Mouse (Mus musculus) adrenal gland, adult 18-20 months (tissue): ENCODE results near the gene Bahd1. TPM values are rescaled to one million over a fixed set of nuclear protein-coding genes. Genes with fewer than 3 reads are reported as not detected.
A peak's percentile ranks its signal among the peaks of the same experiment; 100 is the strongest.

Experiments
- DNase-seq, 2 experiments: peaks; one replicate each; pipeline ENCODE4 v3.0.0; 2021 to 2022; ENCODE audit warnings: low spot score in 2 of 2
- total RNA-seq, 2 experiments: library from RNA; stranded (reverse); gene quantifications; 1 replicate in 1 of 2; 2 replicates in 1 of 2; pipeline ENCODE4 v1.2.3; 2021

The Bahd1 gene
- total RNA-seq, 2 experiments from 2014 or later = 37.4 to 39.4 TPM

GRCm38 (mm10) chr2:118926361-118926997 lies 26.3 kb downstream of the Bahd1 start, which contains the start of gene Chst14:
Chst14 (plus strand) TSS chr2:118926496.
- DNase-seq = peak; percentile 78 to 81

DNA sequence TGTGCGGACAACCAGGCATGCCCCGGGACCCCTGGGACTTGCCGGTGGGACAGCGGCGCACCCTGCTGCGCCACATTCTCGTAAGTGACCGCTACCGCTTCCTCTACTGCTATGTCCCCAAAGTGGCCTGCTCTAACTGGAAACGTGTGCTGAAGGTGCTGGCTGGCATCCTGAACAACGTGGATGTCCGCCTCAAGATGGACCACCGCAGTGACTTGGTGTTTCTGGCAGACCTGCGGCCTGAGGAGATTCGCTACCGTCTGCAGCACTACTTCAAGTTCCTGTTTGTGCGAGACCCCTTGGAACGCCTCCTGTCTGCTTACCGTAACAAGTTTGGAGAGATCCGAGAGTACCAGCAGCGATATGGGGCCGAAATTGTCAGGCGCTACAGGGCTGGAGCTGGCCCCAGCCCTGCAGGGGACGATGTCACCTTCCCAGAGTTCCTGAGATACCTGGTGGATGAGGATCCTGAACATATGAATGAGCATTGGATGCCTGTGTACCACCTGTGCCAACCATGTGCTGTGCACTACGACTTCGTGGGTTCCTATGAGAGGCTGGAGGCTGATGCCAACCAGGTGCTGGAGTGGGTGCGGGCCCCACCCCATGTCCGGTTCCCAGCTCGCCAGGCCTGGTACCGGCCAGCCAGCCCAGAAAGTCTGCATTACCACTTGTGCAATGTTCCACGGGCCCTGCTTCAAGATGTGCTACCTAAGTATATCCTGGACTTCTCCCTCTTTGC lies 27.0 kb downstream of the Bahd1 start:
- DNase-seq = no peak

DNA sequence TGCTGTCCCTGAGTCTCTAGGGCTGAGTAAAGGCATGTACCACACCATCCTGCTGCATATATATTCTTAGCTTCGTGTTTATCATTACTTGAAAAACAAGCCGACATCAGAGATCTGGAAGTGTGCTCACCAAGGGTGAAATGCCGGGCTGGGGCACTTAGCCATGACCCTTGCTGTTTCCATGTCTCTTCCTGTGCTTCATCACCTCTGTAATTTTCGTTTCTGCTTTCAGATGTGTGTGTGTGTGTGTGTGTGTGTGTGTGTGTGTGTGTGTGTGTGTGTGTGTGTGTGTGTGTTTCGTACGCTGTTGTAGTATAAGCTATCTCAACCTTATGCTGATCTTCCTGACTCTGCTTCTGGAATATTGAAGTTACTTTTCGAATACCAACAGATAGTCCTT lies 41.2 kb downstream of the Bahd1 start:
- DNase-seq = no peak

DNA sequence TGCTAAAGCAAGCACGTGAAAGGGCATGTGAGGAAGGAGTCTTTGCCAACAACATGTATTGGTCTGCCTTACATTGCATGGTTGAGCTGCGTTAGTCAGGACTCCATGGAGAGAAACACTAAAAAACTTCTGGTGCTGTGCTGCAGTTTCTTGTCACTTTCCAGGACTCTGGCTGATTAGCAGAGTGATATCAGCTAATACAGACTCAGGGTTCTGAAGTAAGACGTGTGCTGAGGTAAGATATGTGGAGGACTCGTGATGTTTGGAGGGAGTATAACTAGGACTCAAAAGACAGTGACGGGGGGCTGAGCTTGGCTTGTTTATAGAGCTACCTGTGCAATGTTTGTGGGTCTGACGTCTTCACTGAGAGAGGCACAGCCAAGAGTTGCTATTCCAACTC lies 43.1 kb downstream of the Bahd1 start:
- no peak for DNase-seq

- DNase-seq = no peak
Measured at GRCm38 (mm10) chr2:118948818-118949217, 48.6 kb downstream of the Bahd1 start.

- DNase-seq = no peak
Measured at GRCm38 (mm10) chr2:118949699-118950098, 49.5 kb downstream of the Bahd1 start.

DNA sequence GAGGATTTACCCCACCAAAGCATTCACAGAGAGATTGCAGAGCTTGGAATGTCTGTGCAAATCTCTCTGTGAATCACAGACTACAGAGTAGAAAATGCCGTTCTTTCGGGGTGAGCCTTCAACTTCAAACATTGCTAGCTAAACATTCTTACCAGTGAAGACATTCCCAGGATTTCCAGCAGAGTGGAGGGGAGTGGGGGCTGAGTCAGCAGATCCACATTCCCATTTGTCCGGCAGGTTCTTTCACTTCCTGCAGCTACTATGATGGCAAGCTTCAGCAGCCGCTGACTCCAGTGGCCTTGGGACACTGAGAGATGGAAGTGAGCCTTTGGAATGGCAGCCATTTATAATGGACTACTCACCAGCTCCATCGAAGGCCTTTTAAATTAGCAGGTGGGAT lies 56.3 kb downstream of the Bahd1 start:
- no peak for DNase-seq

GRCm38 (mm10) chr2:118959644-118960043 lies 59.5 kb downstream of the Bahd1 start:
- no peak for DNase-seq

DNA sequence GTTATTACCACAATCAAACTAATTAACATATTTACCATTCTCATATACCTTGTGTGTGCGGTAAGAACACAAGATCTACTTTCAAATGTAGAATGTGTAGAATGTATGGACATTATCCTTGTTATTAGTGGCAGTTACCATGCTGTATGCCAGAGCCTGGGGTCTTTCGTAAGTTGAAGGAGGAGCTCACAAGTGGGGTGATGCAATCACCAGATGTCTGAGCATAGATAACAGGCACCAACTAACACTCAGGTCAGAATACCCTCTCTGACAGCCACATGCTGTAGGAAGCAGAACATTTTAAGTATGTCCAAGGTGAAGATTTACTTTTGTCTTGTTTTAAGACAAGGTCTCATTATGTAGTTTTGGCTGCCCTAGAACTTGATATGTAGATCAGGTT lies 60.2 kb downstream of the Bahd1 start:
- no peak for DNase-seq

DNA sequence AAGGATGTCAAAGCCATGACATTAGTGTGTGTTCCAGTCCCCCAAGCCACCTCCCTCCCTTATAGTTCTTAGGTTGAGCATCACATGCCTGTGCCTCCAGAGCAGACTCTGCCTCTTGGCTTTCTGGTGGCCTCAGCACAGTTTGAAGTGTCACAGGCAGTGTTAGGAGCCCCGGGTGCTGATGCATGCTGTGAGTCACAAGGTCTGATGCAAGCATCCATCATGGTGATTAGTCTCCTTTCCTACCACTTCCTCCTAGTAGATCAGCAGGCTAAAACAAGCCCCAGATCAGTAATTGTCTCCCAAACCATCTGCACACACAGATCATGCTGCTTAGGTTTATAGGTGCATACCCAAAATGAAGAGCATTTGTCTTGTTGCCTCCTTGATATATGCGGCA lies 61.4 kb downstream of the Bahd1 start:
- DNase-seq = peak; percentile 22 to 28

GRCm38 (mm10) chr2:118963007-118963675 lies 63.0 kb downstream of the Bahd1 start:
- DNase-seq = no peak

DNA sequence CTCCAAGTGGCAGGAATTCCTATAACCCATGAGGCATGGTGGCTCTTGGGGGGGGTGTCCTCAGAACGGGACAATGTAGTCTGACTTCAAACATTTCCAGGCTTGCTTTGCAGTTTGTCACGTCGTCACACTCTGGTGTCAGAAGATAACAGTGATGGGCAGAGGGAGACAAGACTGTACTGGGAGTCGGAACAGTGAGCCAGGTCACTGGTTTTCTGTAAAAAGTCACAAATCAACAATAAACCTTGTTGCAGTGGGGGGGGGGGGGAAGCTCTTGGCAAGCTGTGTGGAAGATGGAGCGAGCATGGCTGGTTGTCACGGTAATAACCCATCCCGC lies 63.5 kb downstream of the Bahd1 start:
- DNase-seq = no peak

DNA sequence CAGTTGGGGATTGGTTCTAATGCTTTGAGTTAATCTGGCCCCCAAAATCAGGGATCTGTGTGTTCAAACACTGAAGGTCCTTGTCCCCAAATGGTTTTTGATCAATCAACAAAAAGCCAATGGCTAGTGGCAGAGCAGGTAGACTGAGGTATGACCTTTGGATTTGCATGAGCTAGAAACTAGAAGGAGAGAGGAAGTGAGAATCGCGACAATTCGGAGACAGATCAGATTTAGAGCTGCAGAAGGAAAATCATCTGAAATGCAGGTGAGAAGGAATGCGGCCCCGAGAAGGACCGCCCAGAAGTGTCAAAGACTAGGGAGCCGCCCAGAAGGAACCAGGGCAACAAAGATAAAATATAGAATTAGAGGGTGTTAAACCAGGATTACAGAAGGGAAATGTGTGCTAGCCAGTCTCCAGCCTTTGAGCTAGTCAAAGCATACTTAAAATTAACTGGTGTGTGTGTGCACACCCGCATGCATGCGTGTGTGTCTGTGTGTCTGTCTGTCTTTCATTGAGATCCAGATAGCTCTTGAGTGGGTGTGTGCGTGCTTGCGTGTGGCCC lies 69.5 kb downstream of the Bahd1 start:
- no peak for DNase-seq

- DNase-seq = no peak
Measured at GRCm38 (mm10) chr2:118972048-118972447, 71.9 kb downstream of the Bahd1 start.

DNA sequence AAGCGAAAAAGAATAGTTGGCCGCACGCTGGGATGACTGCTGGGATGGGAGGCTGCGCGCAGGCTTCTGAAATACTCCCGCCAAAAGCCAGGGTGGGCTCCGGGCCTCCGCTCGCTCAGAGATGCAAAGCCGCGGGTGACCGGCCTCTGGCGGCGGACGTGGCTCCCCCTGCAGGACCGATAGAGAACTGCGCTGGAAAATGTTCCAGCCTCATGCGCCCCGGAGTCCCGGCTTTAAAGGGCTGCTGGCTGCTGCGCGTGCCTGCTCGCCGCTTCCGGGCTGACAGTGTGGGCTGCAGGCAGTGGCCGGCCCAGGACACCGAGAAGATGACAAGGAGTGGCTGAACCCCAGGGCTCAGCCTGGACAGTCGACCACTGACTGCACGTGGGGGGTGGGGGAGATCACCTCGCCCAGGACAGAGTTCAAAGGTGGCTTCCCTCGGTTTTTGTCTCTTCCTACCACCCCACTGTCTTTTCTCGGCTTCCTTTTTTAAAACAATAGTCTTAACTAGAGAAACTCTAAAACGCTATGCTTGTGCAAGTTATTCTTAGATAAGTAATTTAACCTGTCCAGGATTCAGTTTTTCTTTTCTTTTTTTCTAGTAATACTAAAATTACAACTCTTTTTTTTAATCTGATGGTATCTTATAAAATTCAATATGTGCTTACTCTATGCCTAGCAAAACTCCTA lies 72.7 kb downstream of the Bahd1 start:
- DNase-seq = peak; percentile 87 to 90

Other genes with a start within 250 kb of the Bahd1 start
- 10 to 100 TPM; 11.5 to 19.4 TPM for gene Pak6, start 237.1 kb upstream of the Bahd1 start, total RNA-seq
- gene Ankrd63, start 196.4 kb upstream of the Bahd1 start, total RNA-seq = under 1 TPM; 0.06 to 0.40 TPM
- gene Plcb2, start 171.9 kb upstream of the Bahd1 start, total RNA-seq = 1 to 10 TPM; 2.5 to 2.8 TPM
- 10 to 100 TPM; 35.2 to 40.1 TPM for gene Inafm2, start 154.6 kb upstream of the Bahd1 start, total RNA-seq
- gene Ccdc9b, start 137.7 kb upstream of the Bahd1 start, total RNA-seq = 1 to 10 TPM; 2.8 to 5.1 TPM
- not detected for gene Phgr1, start 127.6 kb upstream of the Bahd1 start, total RNA-seq
- 10 to 100 TPM; 32.1 to 32.7 TPM for gene Disp2, start 120.7 kb upstream of the Bahd1 start, total RNA-seq
- 1 to 10 TPM; 1.2 to 1.5 TPM for gene Knstrn, start 86.4 kb upstream of the Bahd1 start, total RNA-seq
- gene Ivd, start 38.4 kb upstream of the Bahd1 start, total RNA-seq = 100 to 1,000 TPM; 205 to 414 TPM
- 1 to 10 TPM; 7.3 to 9.0 TPM for gene Chst14, start 26.1 kb downstream of the Bahd1 start, total RNA-seq
- gene Ccdc32, start 129.0 kb downstream of the Bahd1 start, total RNA-seq = 10 to 100 TPM; 16.5 TPM
- gene Rpusd2, start 134.4 kb downstream of the Bahd1 start, total RNA-seq = 1 to 10 TPM; 4.4 to 5.9 TPM
- under 1 TPM; 0.33 to 0.45 TPM for gene Knl1, start 146.7 kb downstream of the Bahd1 start, total RNA-seq
- under 1 TPM; 0.70 to 0.74 TPM for gene Rad51, start 212.4 kb downstream of the Bahd1 start, total RNA-seq